Mouse (Mus musculus) lung, embryonic 15.5 days (tissue): ENCODE results near the gene Lrrc27. TPM values are rescaled to one million over a fixed set of nuclear protein-coding genes. Genes with fewer than 3 reads are reported as not detected.
A peak's percentile ranks its signal among the peaks of the same experiment; 100 is the strongest.

Experiments used
- ATAC-seq: fragments of 200-750 bp; cut with Nextera tagmentation; 2 replicates; pipeline ENCODE4 v1.8.0; 2017; ENCODE audit warnings: moderate number of reproducible peaks, borderline replicate concordance; ENCODE audit not compliant: low FRiP score, low TSS enrichment; ENCODE audit errors: extremely low read depth
- H3K27ac ChIP-seq: fragments of 300-500 bp; sonication (generic); 2 replicates; pipeline ENCODE4 v1.5.1; 2015; ENCODE audit warnings: moderate library complexity, mild to moderate bottlenecking, inconsistent platforms
- H3K27me3 ChIP-seq: fragments of 300-500 bp; sonication (generic); 2 replicates; pipeline ENCODE4 v1.6.1; 2015; ENCODE audit warnings: inconsistent platforms
- H3K36me3 ChIP-seq: fragments of 300-500 bp; sonication (generic); 2 replicates; pipeline ENCODE4 v1.6.1; 2015; ENCODE audit warnings: inconsistent platforms
- H3K4me1 ChIP-seq: fragments of 300-500 bp; sonication (generic); 2 replicates; pipeline ENCODE4 v1.6.1; 2015; ENCODE audit warnings: inconsistent platforms
- H3K4me2 ChIP-seq: fragments of 300-500 bp; sonication (generic); 2 replicates; pipeline ENCODE4 v1.6.1; 2015; ENCODE audit warnings: inconsistent platforms, mild to moderate bottlenecking, moderate library complexity
- H3K4me3 ChIP-seq: fragments of 300-500 bp; sonication (generic); 2 replicates; pipeline ENCODE4 v1.5.1; 2015; ENCODE audit warnings: mild to moderate bottlenecking, inconsistent platforms
- H3K9ac ChIP-seq: fragments of 300-500 bp; sonication (generic); 2 replicates; pipeline ENCODE4 v1.6.1; 2015; ENCODE audit warnings: inconsistent platforms
- H3K9me3 ChIP-seq: fragments of 300-500 bp; sonication (generic); 2 replicates; pipeline ENCODE4 v1.6.1; 2016; ENCODE audit warnings: inconsistent platforms
- WGBS: fragments of 180-500 bp; shearing (Covaris S2); methylation state at CpG from one replicate; pipeline ENCODE4 v1.1.7; 2015; 5-methylcytosine and 5-hydroxymethylcytosine counted together
- polyA plus RNA-seq: library from polyadenylated mRNA; unstranded; fragments of >200 nt; fragmentation: Nextera tagmentation; extraction: Ambion mirVana; gene quantifications from 2 replicates; pipeline ENCODE4 v1.2.1, GENCODE M21; 2015

The Lrrc27 gene
- polyA plus RNA-seq, 1 experiment from 2014 or later: 2.6 TPM

- no peak overlapping the region for H3K27ac ChIP-seq
- no peak for ATAC-seq
- no peak overlapping the region for H3K4me2 ChIP-seq
- no peaks in the 10 kb centered on the region for H3K36me3 ChIP-seq
- peaks cover 28% of the 10 kb centered on the region for H3K4me1 ChIP-seq
- WGBS: 82% methylated on average over 7 of the region's 7 CpGs
- H3K9me3 ChIP-seq: no peaks in the 10 kb centered on the region
- no peaks in the 10 kb centered on the region for H3K27me3 ChIP-seq
- no peak overlapping the region for H3K9ac ChIP-seq
- no peak overlapping the region for H3K4me3 ChIP-seq
These were observed 13.6 kb downstream of the Lrrc27 start for GRCm38 (mm10) chr7:139226416-139226815.

DNA sequence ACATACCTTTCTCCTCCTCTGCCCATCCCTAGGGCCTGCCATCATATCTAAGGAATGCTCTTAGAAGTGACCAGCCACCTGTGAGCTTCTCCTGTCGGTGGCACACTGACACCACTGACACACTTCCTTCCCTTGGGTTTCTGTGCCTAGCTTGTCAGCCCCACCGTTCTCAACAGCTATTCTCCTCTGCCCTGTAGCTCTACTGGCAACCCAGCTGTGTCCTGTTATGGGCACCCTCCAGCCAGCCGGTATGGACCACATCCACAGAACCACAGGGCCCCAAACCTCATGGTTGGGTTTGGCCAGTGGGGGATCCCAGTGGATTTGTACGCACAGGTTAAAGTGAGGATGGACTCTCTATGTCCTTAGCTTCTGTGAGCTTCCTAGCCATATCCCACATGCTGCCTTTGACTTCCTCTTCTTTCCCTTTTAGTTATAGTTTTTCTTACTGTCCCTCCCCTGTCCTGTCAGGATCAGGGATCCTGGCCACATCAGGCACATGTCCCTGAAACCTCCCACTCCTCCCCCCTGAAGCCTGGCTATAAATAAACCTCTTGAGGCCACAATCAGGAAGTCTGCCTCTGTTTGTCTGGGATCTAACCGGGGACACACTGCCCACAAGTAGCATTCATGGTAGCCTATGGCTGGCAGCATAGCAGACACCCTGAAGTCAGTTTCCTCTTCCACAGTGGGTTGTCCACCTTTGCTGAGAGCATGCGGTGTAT, 15.8 kb downstream of the Lrrc27 start:
- Histone ChIP-seq H3K36me3 (no peaks in the 10 kb centered on the region), H3K4me2 (no peak overlapping the region), H3K4me1 (peaks cover 28% of the 10 kb centered on the region), H3K9me3 (no peaks in the 10 kb centered on the region), H3K9ac (no peak overlapping the region), H3K27me3 (no peaks in the 10 kb centered on the region), H3K27ac (peak overlapping the region; percentile 45; the same call in 1 of the 2 replicates), H3K4me3 (no peak overlapping the region)
- 48% methylated on average over 6 of the region's 6 CpGs for WGBS
- no peak for ATAC-seq

- 67% methylated on average over 5 of the region's 5 CpGs for WGBS
These were observed 17.0 kb downstream of the Lrrc27 start for GRCm38 (mm10) chr7:139229837-139230236.

GRCm38 (mm10) chr7:139230241-139230640, 17.5 kb downstream of the Lrrc27 start:
- ATAC-seq: no peak
- WGBS: 65% methylated on average over 12 of the region's 12 CpGs
- Histone ChIP-seq H3K36me3 (no peaks in the 10 kb centered on the region), H3K9me3 (no peaks in the 10 kb centered on the region), H3K4me1 (peaks cover 35% of the 10 kb centered on the region), H3K4me2 (no peak overlapping the region), H3K27me3 (no peaks in the 10 kb centered on the region), H3K27ac (no peak overlapping the region), H3K4me3 (no peak overlapping the region), H3K9ac (no peak overlapping the region)

More at GRCm38 (mm10) chr7:139229837-139230236, 17.0 kb downstream of the Lrrc27 start:
- Histone ChIP-seq H3K9ac (no peak overlapping the region), H3K36me3 (no peaks in the 10 kb centered on the region), H3K4me3 (no peak overlapping the region), H3K27ac (no peak overlapping the region), H3K4me1 (peaks cover 34% of the 10 kb centered on the region), H3K9me3 (no peaks in the 10 kb centered on the region), H3K4me2 (no peak overlapping the region), H3K27me3 (no peaks in the 10 kb centered on the region)
- ATAC-seq: no peak

DNA sequence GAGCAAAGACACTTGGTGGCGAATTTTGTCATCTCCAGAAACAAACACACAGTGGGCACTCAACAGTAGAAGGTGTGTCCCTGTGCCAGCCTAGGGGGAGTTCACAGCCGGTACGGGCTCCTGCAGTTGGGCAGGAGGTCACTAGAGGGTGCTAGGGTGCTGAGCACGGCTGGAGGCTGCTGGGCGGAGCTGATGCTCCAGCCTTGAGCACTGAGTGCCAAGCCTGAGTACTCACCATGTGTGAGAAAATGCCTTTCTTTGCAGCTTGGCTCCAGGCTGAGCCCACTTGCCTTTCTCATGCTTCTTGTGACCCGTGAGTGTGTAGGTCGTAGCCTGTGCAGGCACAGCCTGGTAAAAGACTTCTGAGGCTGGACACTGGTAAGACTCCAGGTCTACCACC, 20.9 kb downstream of the Lrrc27 start:
- H3K4me2 ChIP-seq: peak overlapping the region; percentile 23; the same call in 1 of the 2 replicates
- no peak overlapping the region for H3K9ac ChIP-seq
- peak overlapping the region; percentile 30 for H3K27ac ChIP-seq
- no peaks in the 10 kb centered on the region for H3K9me3 ChIP-seq
- ATAC-seq: peak; percentile 79
- no peak overlapping the region for H3K4me3 ChIP-seq
- no peaks in the 10 kb centered on the region for H3K36me3 ChIP-seq
- WGBS: 2% methylated on average over 7 of the region's 7 CpGs
- H3K4me1 ChIP-seq: peaks cover 36% of the 10 kb centered on the region
- no peaks in the 10 kb centered on the region for H3K27me3 ChIP-seq

DNA sequence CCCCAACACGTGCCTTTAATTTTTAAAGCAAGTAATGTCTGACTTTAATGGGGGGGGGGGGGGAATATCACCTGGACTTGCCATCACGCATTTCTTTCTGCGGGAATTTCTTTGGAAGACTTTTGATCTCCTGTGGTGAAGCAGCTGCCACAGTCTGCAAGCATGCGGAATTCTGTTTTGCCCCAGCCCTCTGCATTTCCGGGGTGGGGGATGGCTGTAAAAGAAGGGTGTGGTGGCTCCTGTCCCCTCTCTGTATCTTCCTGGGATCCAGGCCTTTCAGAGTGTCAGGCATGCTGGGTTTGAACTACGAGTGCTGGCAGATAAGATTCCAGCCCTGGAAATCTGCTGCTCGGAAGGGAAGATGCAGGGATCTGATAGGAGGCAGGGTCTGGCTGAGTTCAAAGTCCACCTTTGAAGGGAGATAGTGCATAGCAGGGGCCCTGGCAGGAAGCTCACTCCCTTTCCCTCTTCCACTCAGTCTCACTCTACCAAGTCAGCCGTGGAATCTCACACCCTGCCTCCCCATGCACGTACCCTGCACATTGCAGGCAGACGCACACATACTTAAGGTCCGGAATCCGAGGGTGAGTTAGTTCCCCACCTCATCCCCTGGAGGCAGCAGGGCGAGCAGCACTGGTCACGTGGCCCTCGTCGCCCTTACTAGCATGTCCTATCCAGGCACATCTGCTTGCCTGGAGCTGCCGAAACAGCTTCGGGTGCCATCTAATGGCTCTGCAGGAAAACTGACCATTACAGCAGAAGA, 21.8 kb downstream of the Lrrc27 start:
- Histone ChIP-seq H3K9ac (0 out of 2 replicates have a peak overlapping the region, but pooled peaks have one; percentile 8), H3K9me3 (no peaks in the 10 kb centered on the region), H3K4me2 (0 out of 2 replicates have a peak overlapping the region, but pooled peaks have one; percentile 19), H3K36me3 (no peaks in the 10 kb centered on the region), H3K4me3 (no peak overlapping the region), H3K27ac (peak overlapping the region; percentile 31; the same call in 1 of the 2 replicates), H3K27me3 (no peaks in the 10 kb centered on the region), H3K4me1 (peaks cover 28% of the 10 kb centered on the region)
- WGBS: 11% methylated on average over 18 of the region's 18 CpGs
- peak; percentile 48; the same call in 1 of the 2 replicates for ATAC-seq

DNA sequence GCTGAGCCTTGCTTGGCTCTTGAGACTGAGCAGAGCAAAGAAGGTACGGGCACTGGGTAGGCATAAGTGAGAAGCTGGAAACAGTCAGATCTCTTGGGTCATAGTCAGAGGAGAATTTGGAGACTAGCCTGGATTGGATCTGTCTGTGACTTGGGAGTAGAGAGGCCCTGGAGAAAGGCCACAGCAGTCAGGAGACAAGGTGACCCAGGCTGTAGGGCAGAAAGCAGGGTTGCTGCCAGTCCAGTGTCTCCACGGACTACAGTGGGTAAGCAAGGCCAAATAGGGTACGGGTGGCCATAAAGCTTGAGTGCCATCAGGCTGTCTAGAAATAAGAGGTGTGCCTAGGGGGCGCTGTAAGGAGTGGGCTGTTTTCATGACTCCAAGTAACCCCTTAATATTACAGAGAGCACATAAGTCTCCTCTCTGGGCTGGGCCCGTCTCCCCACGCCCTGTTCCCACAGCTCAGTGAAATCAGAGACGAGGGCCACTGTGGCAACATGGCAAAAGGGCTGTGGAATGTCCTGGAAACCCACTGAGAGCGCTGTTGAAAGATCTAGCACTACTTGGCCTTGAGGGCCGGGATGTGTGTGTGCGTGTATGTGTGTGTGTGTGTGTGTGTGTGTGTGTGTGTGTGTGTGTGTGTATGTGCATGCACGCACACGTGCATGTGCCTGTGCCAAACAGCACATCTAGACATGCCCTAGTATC, 23.0 kb downstream of the Lrrc27 start:
- Histone ChIP-seq H3K27me3 (no peaks in the 10 kb centered on the region), H3K9ac (no peak overlapping the region), H3K27ac (0 out of 2 replicates have a peak overlapping the region, but pooled peaks have one; percentile 3), H3K36me3 (no peaks in the 10 kb centered on the region), H3K4me3 (no peak overlapping the region), H3K4me2 (no peak overlapping the region), H3K4me1 (peaks cover 21% of the 10 kb centered on the region), H3K9me3 (no peaks in the 10 kb centered on the region)
- WGBS: 68% methylated on average over 12 of the region's 12 CpGs
- 0 out of 2 replicates have a peak, but pooled peaks have one; percentile 4 for ATAC-seq

- H3K9ac ChIP-seq: no peak overlapping the region
- WGBS: 72% methylated on average over 3 of the region's 3 CpGs
- no peak overlapping the region for H3K4me2 ChIP-seq
- peaks cover 19% of the 10 kb centered on the region for H3K4me1 ChIP-seq
- no peak overlapping the region for H3K27ac ChIP-seq
- H3K36me3 ChIP-seq: no peaks in the 10 kb centered on the region
- H3K9me3 ChIP-seq: no peaks in the 10 kb centered on the region
- no peak overlapping the region for H3K4me3 ChIP-seq
- no peak for ATAC-seq
- no peaks in the 10 kb centered on the region for H3K27me3 ChIP-seq
These were observed 26.6 kb downstream of the Lrrc27 start for GRCm38 (mm10) chr7:139239432-139239831.

- no peak overlapping the region for H3K4me2 ChIP-seq
- H3K4me3 ChIP-seq: no peak overlapping the region
- H3K9me3 ChIP-seq: no peaks in the 10 kb centered on the region
- H3K36me3 ChIP-seq: no peaks in the 10 kb centered on the region
- H3K9ac ChIP-seq: no peak overlapping the region
- WGBS: 64% methylated on average over 5 of the region's 5 CpGs
- no peak overlapping the region for H3K27ac ChIP-seq
- ATAC-seq: no peak
- H3K27me3 ChIP-seq: no peaks in the 10 kb centered on the region
- H3K4me1 ChIP-seq: peaks cover 47% of the 10 kb centered on the region
These were observed 33.3 kb downstream of the Lrrc27 start for GRCm38 (mm10) chr7:139246086-139246485.

GRCm38 (mm10) chr7:139246931-139247880, 34.4 kb downstream of the Lrrc27 start:
- Histone ChIP-seq H3K4me2 (peak overlapping the region; percentile 89), H3K4me1 (peaks cover 55% of the 10 kb centered on the region), H3K27ac (peak overlapping the region; percentile 94), H3K27me3 (no peaks in the 10 kb centered on the region), H3K36me3 (no peaks in the 10 kb centered on the region), H3K9me3 (no peaks in the 10 kb centered on the region), H3K9ac (peak overlapping the region; percentile 84), H3K4me3 (peak overlapping the region; percentile 70)
- ATAC-seq: peak; percentile 44
- WGBS: 5% methylated on average over 38 of the region's 38 CpGs
